Mouse (Mus musculus) forebrain, embryonic 15.5 days (tissue): Measurements from ENCODE around the gene Cyp4a12b. TPM values are rescaled to one million over a fixed set of nuclear protein-coding genes. Genes with fewer than 3 reads are reported as not detected.
"Not testable (repeated sequence)": the region's sequence is repeated elsewhere in the genome, so short reads cannot be mapped to it uniquely, and the experiment has no call there.

Experiments used
- ATAC-seq: fragments of 200-750 bp; cut with Nextera tagmentation; replicated peaks from 2 replicates; pipeline ENCODE4 v1.8.0; 2017; ENCODE audit warnings: mild to moderate bottlenecking, moderate TSS enrichment, moderate library complexity
- H3K27ac ChIP-seq: fragments of 300-500 bp; sonication (generic); replicated peaks from 2 replicates; pipeline ENCODE4 v1.5.1; 2015; ENCODE audit warnings: mild to moderate bottlenecking, inconsistent platforms
- H3K27me3 ChIP-seq: fragments of 300-500 bp; sonication (generic); 2 replicates; pipeline ENCODE4 v1.6.1; 2015; ENCODE audit warnings: inconsistent platforms
- H3K36me3 ChIP-seq: fragments of 300-500 bp; sonication (generic); 2 replicates; pipeline ENCODE4 v1.6.1; 2015; ENCODE audit warnings: mild to moderate bottlenecking, inconsistent platforms
- H3K4me1 ChIP-seq: fragments of 300-500 bp; sonication (generic); 2 replicates; pipeline ENCODE4 v1.6.1; 2015; ENCODE audit warnings: inconsistent platforms
- H3K4me2 ChIP-seq: fragments of 300-500 bp; sonication (generic); replicated peaks from 2 replicates; pipeline ENCODE4 v1.6.1; 2015; ENCODE audit warnings: mild to moderate bottlenecking, inconsistent platforms
- H3K4me3 ChIP-seq: fragments of 300-500 bp; sonication (generic); 2 replicates; pipeline ENCODE4 v1.5.1; 2015; ENCODE audit warnings: mild to moderate bottlenecking, inconsistent platforms
- H3K9ac ChIP-seq: fragments of 300-500 bp; sonication (generic); replicated peaks from 2 replicates; pipeline ENCODE4 v1.6.1; 2015; ENCODE audit warnings: mild to moderate bottlenecking, inconsistent platforms
- H3K9me3 ChIP-seq: fragments of 300-500 bp; sonication (generic); 2 replicates; pipeline ENCODE4 v1.6.1; 2016; ENCODE audit warnings: inconsistent platforms
- WGBS: fragments of 180-500 bp; shearing (Covaris S2); methylation state at CpG from one replicate; pipeline ENCODE4 v1.1.7; 2015; ENCODE audit warnings: mixed read lengths; 5-methylcytosine and 5-hydroxymethylcytosine counted together
- polyA plus RNA-seq: library from polyadenylated mRNA; unstranded; fragments of >200 nt; fragmentation: Nextera tagmentation; extraction: Ambion mirVana; gene quantifications from 2 replicates; pipeline ENCODE4 v1.2.1, GENCODE M21; 2015

Cyp4a12b gene
- not detected in 2 replicates for polyA plus RNA-seq

DNA sequence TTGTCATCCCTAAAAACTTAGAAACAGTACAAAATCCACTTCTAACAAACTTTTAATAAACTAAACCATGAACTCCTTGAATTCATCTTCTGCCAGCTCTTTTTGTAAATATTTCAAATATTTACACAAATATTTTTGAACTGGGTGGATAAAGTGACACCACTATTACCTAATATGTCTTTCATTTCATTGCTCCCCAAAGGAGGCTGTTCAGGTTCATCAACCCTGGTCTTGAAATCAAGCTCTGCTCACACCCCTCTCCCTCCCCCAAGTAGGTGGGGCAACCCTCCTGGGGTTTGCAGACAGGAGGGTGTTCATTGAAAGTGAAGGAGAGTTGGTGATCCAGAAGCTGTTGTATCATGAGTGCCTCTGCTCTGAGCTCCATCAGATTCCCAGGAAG is at the start of gene Cyp4a12b:
Gene Cyp4a12b (plus strand): TSS at position 301 of the 400 bp plus-strand sequence.
- not testable (repeated sequence) for H3K36me3 ChIP-seq, H3K27me3 ChIP-seq, ATAC-seq, H3K9ac ChIP-seq, H3K4me3 ChIP-seq, H3K4me2 ChIP-seq, H3K27ac ChIP-seq, H3K4me1 ChIP-seq, H3K9me3 ChIP-seq

- ATAC-seq: not testable (repeated sequence)
Measured at GRCm38 (mm10) chr4:115365624-115366023, 45.8 kb upstream of the Cyp4a12b start.

DNA sequence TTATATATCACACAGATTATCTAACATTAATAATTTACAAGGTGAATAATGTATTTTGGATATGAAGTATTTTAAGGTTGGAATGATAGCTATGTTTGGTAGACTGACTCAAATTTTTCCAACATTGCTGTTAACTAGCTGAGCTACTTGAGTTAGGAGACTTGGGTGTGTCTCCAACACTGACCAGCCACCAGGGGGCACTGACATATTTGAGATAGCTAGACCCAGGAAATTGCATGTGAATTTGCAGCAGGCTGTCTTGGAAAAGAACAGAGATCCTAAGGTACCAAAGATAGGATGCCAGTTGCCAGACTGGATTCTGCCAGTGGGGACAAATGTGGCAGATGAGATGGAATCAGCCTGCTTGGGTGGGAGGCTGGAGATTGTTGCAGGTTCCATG is 43.4 kb upstream of the Cyp4a12b start:
- not testable (repeated sequence) for H3K4me2 ChIP-seq, H3K4me3 ChIP-seq, H3K9me3 ChIP-seq, ATAC-seq, H3K4me1 ChIP-seq, H3K27ac ChIP-seq, H3K9ac ChIP-seq, H3K27me3 ChIP-seq, H3K36me3 ChIP-seq

More at GRCm38 (mm10) chr4:115365624-115366023, 45.8 kb upstream of the Cyp4a12b start:
- not testable (repeated sequence) for H3K4me1 ChIP-seq, H3K9ac ChIP-seq, H3K4me2 ChIP-seq, H3K27ac ChIP-seq, H3K9me3 ChIP-seq, H3K36me3 ChIP-seq, H3K4me3 ChIP-seq, H3K27me3 ChIP-seq
- 82% methylated on average over 3 of the region's 3 CpGs for WGBS

DNA sequence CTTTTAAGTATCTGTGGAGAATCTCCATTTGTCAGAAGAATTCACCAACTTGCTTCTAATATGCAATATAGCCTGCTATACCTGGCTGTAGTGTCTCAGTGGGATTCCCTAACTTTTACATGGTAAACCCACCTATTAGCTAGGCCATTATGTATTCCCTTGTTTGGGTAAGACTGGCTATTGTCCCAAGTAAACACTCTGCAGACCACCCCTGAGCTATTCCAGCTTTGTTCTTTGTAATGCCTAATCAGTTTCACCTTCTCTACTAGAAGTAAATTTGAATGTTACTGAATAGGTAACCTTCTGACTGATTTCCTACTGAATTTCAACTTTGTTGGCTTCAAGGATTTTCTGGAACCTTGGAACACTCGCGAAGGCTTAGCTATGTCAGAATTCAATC is 15.2 kb upstream of the Cyp4a12b start:
- H3K4me3 ChIP-seq, ATAC-seq, H3K4me1 ChIP-seq, H3K9me3 ChIP-seq, H3K27ac ChIP-seq, H3K9ac ChIP-seq, H3K27me3 ChIP-seq, H3K4me2 ChIP-seq, H3K36me3 ChIP-seq: not testable (repeated sequence)
- WGBS: 81% methylated on average over 2 of the region's 2 CpGs

- not testable (repeated sequence) for H3K27me3 ChIP-seq, H3K9ac ChIP-seq, H3K9me3 ChIP-seq, H3K4me3 ChIP-seq, ATAC-seq, H3K27ac ChIP-seq, H3K4me2 ChIP-seq, H3K4me1 ChIP-seq, H3K36me3 ChIP-seq
Measured at GRCm38 (mm10) chr4:115396950-115397349, 14.5 kb upstream of the Cyp4a12b start.

DNA sequence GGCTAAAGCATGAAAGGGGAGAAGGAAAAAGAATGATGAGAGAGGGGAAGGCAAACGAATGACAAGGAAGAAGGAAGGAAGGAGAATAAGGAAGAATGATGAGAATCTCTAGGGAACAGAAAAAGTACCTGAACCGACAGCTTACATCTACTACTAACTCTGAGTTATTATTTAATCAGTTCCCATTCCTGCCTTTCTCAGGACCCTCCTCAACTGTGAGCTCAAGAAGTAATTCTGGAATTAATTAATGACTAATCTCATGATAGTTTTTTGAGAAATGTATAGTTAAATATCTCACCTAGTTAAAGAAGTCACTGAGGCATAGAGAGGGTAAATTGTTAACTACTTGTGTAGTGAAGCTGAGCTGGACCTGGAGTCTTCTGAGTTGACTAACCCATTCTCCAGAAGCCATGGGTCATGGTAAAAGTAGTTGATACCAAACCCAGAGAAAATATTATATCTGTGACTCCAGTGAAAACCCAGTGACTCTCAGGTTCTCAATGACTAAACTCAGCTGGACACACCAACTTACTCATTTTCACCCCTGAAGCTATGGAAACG is 39.2 kb downstream of the Cyp4a12b start:
- no peaks in the 10 kb centered on the region for H3K36me3 ChIP-seq
- H3K9me3 ChIP-seq: no peaks in the 10 kb centered on the region
- H3K4me3 ChIP-seq: no peak overlapping the region
- no peak overlapping the region for H3K4me2 ChIP-seq
- no peak for ATAC-seq
- H3K27me3 ChIP-seq: no peaks in the 10 kb centered on the region
- no peaks in the 10 kb centered on the region for H3K4me1 ChIP-seq
- no peak overlapping the region for H3K9ac ChIP-seq
- 66% methylated on average over 3 of the region's 3 CpGs for WGBS
- no peak overlapping the region for H3K27ac ChIP-seq

DNA sequence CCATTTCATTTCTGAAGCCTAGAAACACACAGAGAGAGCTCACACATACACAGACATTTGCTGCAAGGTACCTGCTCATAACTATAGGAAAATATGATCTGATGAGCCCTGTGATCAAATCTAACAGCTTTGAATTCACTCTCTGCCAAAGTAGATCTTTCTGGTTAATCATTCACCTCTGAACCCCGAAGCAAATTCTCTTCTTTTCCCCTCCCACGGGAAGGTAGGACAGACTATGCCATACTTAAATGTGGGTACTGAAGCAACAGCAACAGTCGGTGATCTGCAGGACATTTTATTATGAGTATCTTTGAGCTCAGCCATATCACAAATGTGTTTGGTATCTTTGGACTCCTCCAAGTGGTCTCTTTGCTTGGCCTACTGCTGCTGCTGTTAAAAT is 40.9 kb downstream of the Cyp4a12b start, which contains the start of gene Cyp4a30b:
Gene Cyp4a30b (plus strand): TSS at position 301 of the 400 bp plus-strand sequence.
- Histone ChIP-seq H3K27me3 (no peaks in the 10 kb centered on the region), H3K27ac (no peak within 1 kb of the TSS), H3K4me3 (no peak within 1 kb of the TSS), H3K36me3 (no peaks in the 10 kb centered on the region), H3K9ac (no peak within 1 kb of the TSS), H3K4me1 (no peaks in the 10 kb centered on the region), H3K4me2 (no peak within 1 kb of the TSS), H3K9me3 (no peaks in the 10 kb centered on the region)
- no peak for ATAC-seq
- WGBS: 82% methylated on average over 3 of the region's 3 CpGs

DNA sequence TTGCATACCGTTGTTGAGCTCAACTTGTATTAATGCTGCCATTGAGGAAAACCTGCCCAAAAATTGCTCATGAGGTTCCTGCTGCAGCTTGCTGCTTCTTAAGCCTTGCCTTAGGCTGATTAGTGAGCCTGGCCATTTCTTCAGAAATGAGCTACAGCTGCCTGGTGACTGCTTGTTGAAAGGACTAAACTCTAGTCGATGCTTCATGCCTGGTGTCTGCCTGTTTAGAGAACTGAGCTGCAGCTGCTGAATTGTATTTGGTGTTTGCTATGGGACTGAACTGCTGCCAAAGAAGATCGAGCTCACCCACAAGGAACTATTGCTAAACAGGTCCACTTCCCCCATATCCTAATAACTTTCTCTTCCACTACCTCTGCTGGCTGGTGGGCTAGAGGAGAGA is 62.2 kb downstream of the Cyp4a12b start:
- not testable (repeated sequence) for H3K36me3 ChIP-seq, H3K4me1 ChIP-seq, H3K27ac ChIP-seq, H3K9me3 ChIP-seq, H3K27me3 ChIP-seq, H3K4me3 ChIP-seq, H3K4me2 ChIP-seq, H3K9ac ChIP-seq, ATAC-seq
- WGBS: 81% methylated on average over 3 of the region's 3 CpGs

DNA sequence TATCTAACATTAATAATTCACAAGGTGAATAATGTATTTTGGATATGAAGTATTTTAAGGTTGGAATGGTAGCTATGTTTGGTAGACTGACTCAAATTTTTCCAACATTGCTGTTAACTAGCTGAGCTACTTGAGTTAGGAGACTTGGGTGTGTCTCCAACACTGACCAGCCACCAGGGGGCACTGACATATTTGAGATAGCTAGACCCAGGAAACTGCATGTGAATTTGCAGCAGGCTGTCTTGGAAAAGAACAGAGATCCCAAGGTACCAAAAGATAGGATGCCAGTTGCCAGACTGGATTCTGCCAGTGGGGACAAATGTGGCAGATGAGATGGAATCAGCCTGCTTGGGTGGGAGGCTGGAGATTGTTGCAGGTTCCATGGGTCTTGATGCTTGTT is 64.6 kb downstream of the Cyp4a12b start:
- H3K27ac ChIP-seq, H3K4me3 ChIP-seq, ATAC-seq, H3K9ac ChIP-seq, H3K4me1 ChIP-seq, H3K9me3 ChIP-seq, H3K4me2 ChIP-seq, H3K36me3 ChIP-seq, H3K27me3 ChIP-seq: not testable (repeated sequence)

DNA sequence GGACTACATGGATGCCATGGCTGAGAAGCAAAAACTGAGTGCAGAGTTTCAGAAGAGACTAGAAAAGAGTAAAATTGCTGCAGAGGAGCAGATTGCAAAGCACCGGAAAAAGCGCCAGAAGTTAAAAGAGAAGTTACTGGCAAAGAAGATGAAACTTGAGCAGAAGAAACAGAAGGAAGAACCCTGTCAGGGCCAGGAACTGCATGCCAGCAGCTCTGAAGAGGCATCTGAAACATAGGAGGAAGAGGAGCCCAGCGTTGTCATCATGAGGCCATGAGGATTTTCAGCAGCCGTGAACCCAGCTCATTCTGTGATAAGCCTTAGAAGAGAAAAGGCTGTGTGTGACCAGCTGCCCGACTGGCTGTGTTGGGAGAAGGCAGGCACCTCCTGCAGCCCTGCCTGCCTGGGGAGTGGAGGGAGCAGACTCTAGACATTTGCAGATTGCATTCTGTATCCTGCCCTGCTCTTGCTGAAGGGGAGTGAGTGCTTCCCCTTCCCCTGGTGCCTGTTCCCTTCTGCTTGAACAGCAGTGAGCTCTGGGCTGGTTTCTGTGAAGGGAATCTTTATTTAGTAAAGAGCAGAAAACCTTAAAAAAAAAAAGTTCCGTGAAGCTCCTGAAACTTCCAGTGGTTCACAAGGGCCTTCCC is 69.7 kb downstream of the Cyp4a12b start:
- Histone ChIP-seq H3K9ac (no peak overlapping the region), H3K27ac (no peak overlapping the region), H3K27me3 (no peaks in the 10 kb centered on the region), H3K4me2 (no peak overlapping the region), H3K4me1 (no peaks in the 10 kb centered on the region), H3K9me3 (no peaks in the 10 kb centered on the region), H3K36me3 (no peaks in the 10 kb centered on the region), H3K4me3 (no peak overlapping the region)
- 71% methylated on average over 6 of the region's 6 CpGs for WGBS
- ATAC-seq: no peak

Other genes with a start within 250 kb of the Cyp4a12b start
- gene Cyp4a29, start 169.5 kb upstream of the Cyp4a12b start, polyA plus RNA-seq: not detected in 2 replicates
- not detected in 2 replicates for gene Cyp4a12a, start 112.6 kb upstream of the Cyp4a12b start, polyA plus RNA-seq
- gene Cyp4a30b, start 41.0 kb downstream of the Cyp4a12b start, polyA plus RNA-seq: not detected in 2 replicates
- gene Cyp4a14, start 84.5 kb downstream of the Cyp4a12b start, polyA plus RNA-seq: not detected in 2 replicates
- not detected in 2 replicates for gene Cyp4a10, start 106.6 kb downstream of the Cyp4a12b start, polyA plus RNA-seq
- not detected in 2 replicates for gene Cyp4a31, start 152.0 kb downstream of the Cyp4a12b start, polyA plus RNA-seq
- not detected in 2 replicates for gene Cyp4a32, start 189.3 kb downstream of the Cyp4a12b start, polyA plus RNA-seq
- gene Cyp4b1, start 236.1 kb downstream of the Cyp4a12b start, polyA plus RNA-seq: 0.42 and 0.47 TPM in 2 replicates